In the genomic region with DNA sequence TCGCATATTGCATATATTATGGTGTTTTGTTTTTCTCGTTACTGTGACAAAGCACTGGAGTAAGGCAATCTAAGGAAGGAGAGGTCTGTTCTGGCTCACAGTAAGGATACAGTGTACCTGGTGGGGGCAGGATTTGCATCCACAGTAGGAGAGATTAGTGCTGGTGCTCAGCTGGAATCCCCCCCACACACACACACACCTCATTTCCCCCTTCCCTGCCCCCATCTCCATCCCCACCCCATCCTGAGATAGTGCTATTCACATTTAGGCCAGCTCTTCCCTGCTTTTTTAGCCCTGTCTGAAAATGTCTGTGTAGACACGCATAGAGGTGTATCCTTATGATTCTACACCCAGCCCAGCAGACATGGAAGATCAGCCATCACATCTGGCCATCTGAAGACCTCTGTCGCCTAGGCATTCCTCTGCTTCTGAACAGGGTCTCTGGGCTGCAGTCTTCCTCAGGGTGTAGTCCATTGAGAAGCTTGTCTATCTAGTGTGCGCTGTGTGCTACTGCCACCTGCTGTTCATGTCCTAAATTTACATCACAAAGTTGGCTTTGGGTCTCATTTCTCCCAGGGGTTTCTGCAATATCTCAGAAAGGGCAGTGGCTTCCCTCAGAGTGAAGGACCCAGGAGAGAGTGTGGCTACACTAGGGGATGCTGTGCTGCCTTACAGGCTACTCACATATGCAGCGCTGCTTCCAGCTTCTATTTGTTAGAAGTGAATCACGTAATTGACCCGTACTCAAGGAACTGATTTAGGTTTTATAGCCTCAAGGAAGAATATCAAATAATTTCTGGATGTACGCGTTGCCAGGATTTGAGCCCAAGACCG, we compare ENCODE assay signal across 8 mouse cellular contexts. TPM values are rescaled to one million over a fixed set of nuclear protein-coding genes. Genes with fewer than 3 reads are reported as not detected.
A peak's percentile ranks its signal among the peaks of the same experiment; 100 is the strongest.
DNase-seq lines count a peak whose midpoint lies in the region; ATAC-seq and TF ChIP-seq lines count a peak whose summit lies in the region.

No protein-coding gene starts in this region.

- H3K4me1 ChIP-seq in heart, postnatal 0 days (ENCODE audit: control insufficient read depth, insufficient read depth) = no peaks in the 10 kb centered on the region
- H3K4me1 ChIP-seq in lung, adult 2 months (ENCODE audit: control insufficient read depth, insufficient read depth, low read length) = no peaks in the 10 kb centered on the region

- peak; percentile 88 for TF ChIP-seq CTCF in heart, postnatal 0 days (IDR thresholded peaks at IDR 0.05; ENCODE audit: low read depth)
- peak; percentile 66 for TF ChIP-seq CTCF in lung, adult 2 months (IDR thresholded peaks at IDR 0.05; ENCODE audit: insufficient read depth, low read length)

- 59% methylated on average over 11 of the region's 11 CpGs for WGBS in heart, postnatal 0 days
- WGBS in lung, adult 2 months = 60% methylated on average over 11 of the region's 11 CpGs

- H3K4me2 ChIP-seq in heart, postnatal 0 days (ENCODE audit: low read depth, low read length) = no peak overlapping the region

- no peak overlapping the region for H3K27ac ChIP-seq in heart, postnatal 0 days (ENCODE audit: low read depth)

- TF ChIP-seq POLR2A in lung, adult 2 months (IDR thresholded peaks at IDR 0.05; ENCODE audit: borderline replicate concordance, extremely low read depth, low read depth, low read length) = no peak

- H3K9ac ChIP-seq in heart, postnatal 0 days (replicated peaks; ENCODE audit: low read depth, low read length) = no peak overlapping the region

- no peaks in the 10 kb centered on the region for H3K27me3 ChIP-seq in heart, postnatal 0 days (ENCODE audit: control insufficient read depth, insufficient read depth, low read length)

- H3K36me3 ChIP-seq in heart, postnatal 0 days (replicated peaks; ENCODE audit: control insufficient read depth, insufficient read depth, low read length) = no peaks in the 10 kb centered on the region

- no peak for TF ChIP-seq EP300 in heart, postnatal 0 days (IDR thresholded peaks at IDR 0.05; ENCODE audit: low read depth)

- DNase-seq in CD4-positive, CD25-positive, alpha-beta regulatory T cell, adult 2 months (ENCODE audit: low read depth, low spot score) = peak; percentile 83
- DNase-seq in ZHBTc4 (ENCODE audit: low read depth, low spot score) = peak; percentile 85
- peak; percentile 89 for DNase-seq in embryo, embryonic 10.5 days (ENCODE audit: low spot score)
- peak; percentile 77 for DNase-seq in heart, postnatal 0 days (ENCODE audit: low spot score)
- DNase-seq in kidney, postnatal 14 days = peak; percentile 73
- peak; percentile 47 for DNase-seq in lung, adult 2 months
- DNase-seq in thymus, postnatal 14 days = peak; percentile 75

- no peaks in the 10 kb centered on the region for H3K9me3 ChIP-seq in heart, postnatal 0 days (replicated peaks; ENCODE audit: control insufficient read depth, low read length)

- H3K4me3 ChIP-seq in heart, postnatal 0 days (ENCODE audit: low read depth, low read length) = no peak overlapping the region
- no peak overlapping the region for H3K4me3 ChIP-seq in lung, adult 2 months (replicated peaks; ENCODE audit: extremely low read depth, low read depth, low read length)

- ATAC-seq in heart, postnatal 0 days (ENCODE audit: insufficient read depth, low read depth) = peak; percentile 41; the same call in 1 of the 2 replicates
- peak; percentile 67; the same call in 1 of the 2 replicates for ATAC-seq in neutrophil, adult 5-6 weeks (ENCODE audit: extremely low read depth, insufficient number of reproducible peaks, low FRiP score, poor library complexity, severe bottlenecking)

RNA-seq across cellular contexts. Expression of gene Slc16a1, which starts 44.4 kb away (rescaled TPM):
- total RNA-seq in heart, postnatal 0 days (2014; rRNA removed; ENCODE audit: low replicate concordance) = 213 and 255 TPM in 2 replicates
- 73.4 and 104 TPM in 2 replicates for polyA plus RNA-seq in heart, postnatal 0 days (2015; fragmentation: Nextera tagmentation; extraction: Ambion mirVana)
- polyA plus RNA-seq in lung, adult 2 months (2012; rRNA removed) = 14.5 and 15.7 TPM in 2 replicates
- 6.5 and 7.6 TPM in 2 replicates for total RNA-seq in neutrophil, adult 5-6 weeks (2017)

Comparison
In these comparisons a context has a peak if more than half of its experiments do, and no peak if none do; other contexts are left out.
1. RNA of gene Slc16a1, which starts 44.4 kb away (total RNA-seq): 213 to 255 TPM in heart, postnatal 0 days; 6.5 to 7.6 TPM in neutrophil, adult 5-6 weeks; every median in the first group is over 10 times any median in the second.
2. Peak in every context shown above with its lines, with median percentiles within 50 percentile points of each other: DNase-seq.